Mouse (Mus musculus) ZHBTc4 (cell line): ENCODE data around the gene Acot6.

ENCODE experiments used
- DNase-seq: peaks from one replicate; pipeline ENCODE4 v3.0.0-alpha.2; 2011; ENCODE audit warnings: low read depth, low spot score

Acot6 gene

GRCm38 (mm10) chr12:84101493-84101845 lies 1.0 kb downstream of the Acot6 start:
- no peak for DNase-seq

- no peak for DNase-seq
Observed at GRCm38 (mm10) chr12:84107012-84107411, 6.6 kb downstream of the Acot6 start.

GRCm38 (mm10) chr12:84107692-84108091 lies 7.2 kb downstream of the Acot6 start:
- DNase-seq: peak; percentile 40

- no peak for DNase-seq
Observed at GRCm38 (mm10) chr12:84109924-84110323, 9.5 kb downstream of the Acot6 start.

GRCm38 (mm10) chr12:84110814-84111213 lies 10.4 kb downstream of the Acot6 start:
- DNase-seq: no peak

- no peak for DNase-seq
Observed at GRCm38 (mm10) chr12:84113676-84114075, 13.2 kb downstream of the Acot6 start.

GRCm38 (mm10) chr12:84114153-84114994 lies 13.9 kb downstream of the Acot6 start, which contains the start of gene Dnal1:
Gene Dnal1, plus strand, starts transcription at chr12:84114366.
- peak; percentile 94 for DNase-seq

GRCm38 (mm10) chr12:84119584-84119983 lies 19.1 kb downstream of the Acot6 start:
- DNase-seq: no peak

GRCm38 (mm10) chr12:84125892-84126291 lies 25.4 kb downstream of the Acot6 start:
- no peak for DNase-seq

- DNase-seq: no peak
Observed at GRCm38 (mm10) chr12:84126899-84127298, 26.4 kb downstream of the Acot6 start.

GRCm38 (mm10) chr12:84128576-84128975 lies 28.1 kb downstream of the Acot6 start:
- no peak for DNase-seq

- no peak for DNase-seq
Observed at GRCm38 (mm10) chr12:84129931-84130330, 29.5 kb downstream of the Acot6 start.

GRCm38 (mm10) chr12:84132265-84132664 lies 31.8 kb downstream of the Acot6 start:
- DNase-seq: peak; percentile 81

- no peak for DNase-seq
Observed at GRCm38 (mm10) chr12:84137131-84137530, 36.7 kb downstream of the Acot6 start.

GRCm38 (mm10) chr12:84140135-84140534 lies 39.7 kb downstream of the Acot6 start:
- no peak for DNase-seq

- no peak for DNase-seq
Observed at GRCm38 (mm10) chr12:84141271-84141670, 40.8 kb downstream of the Acot6 start.

GRCm38 (mm10) chr12:84142281-84143050 lies 42.0 kb downstream of the Acot6 start:
- DNase-seq: no peak

GRCm38 (mm10) chr12:84147954-84148621 lies 47.6 kb downstream of the Acot6 start, which contains the start of gene Pnma1:
Gene Pnma1, minus strand, starts transcription at chr12:84148489.
- DNase-seq: peak; percentile 88

GRCm38 (mm10) chr12:84148622-84149012 lies 48.2 kb downstream of the Acot6 start:
- no peak for DNase-seq

GRCm38 (mm10) chr12:84149971-84150370 lies 49.5 kb downstream of the Acot6 start:
- no peak for DNase-seq

- DNase-seq: no peak
Observed at GRCm38 (mm10) chr12:84150976-84151375, 50.5 kb downstream of the Acot6 start.

- DNase-seq: no peak
Observed at GRCm38 (mm10) chr12:84151911-84152310, 51.5 kb downstream of the Acot6 start.
